Mouse (Mus musculus): ENCODE data around the gene Zfp709.
"Not testable (repeated sequence)": the region's sequence is repeated elsewhere in the genome, so short reads cannot be mapped to it uniquely, and the experiment has no call there.

Zfp709 gene

GRCm38 (mm10) chr8:71926551-71926950 lies 44.7 kb downstream of the Zfp709 start:
- DNase-seq: no peak

GRCm38 (mm10) chr8:71927779-71928178 lies 46.0 kb downstream of the Zfp709 start:
- no peak for DNase-seq

- not testable (repeated sequence) for DNase-seq
Measured at GRCm38 (mm10) chr8:71938037-71938436, 56.2 kb downstream of the Zfp709 start.

- no peak for DNase-seq
Measured at GRCm38 (mm10) chr8:71940293-71941208, 58.7 kb downstream of the Zfp709 start.

DNA sequence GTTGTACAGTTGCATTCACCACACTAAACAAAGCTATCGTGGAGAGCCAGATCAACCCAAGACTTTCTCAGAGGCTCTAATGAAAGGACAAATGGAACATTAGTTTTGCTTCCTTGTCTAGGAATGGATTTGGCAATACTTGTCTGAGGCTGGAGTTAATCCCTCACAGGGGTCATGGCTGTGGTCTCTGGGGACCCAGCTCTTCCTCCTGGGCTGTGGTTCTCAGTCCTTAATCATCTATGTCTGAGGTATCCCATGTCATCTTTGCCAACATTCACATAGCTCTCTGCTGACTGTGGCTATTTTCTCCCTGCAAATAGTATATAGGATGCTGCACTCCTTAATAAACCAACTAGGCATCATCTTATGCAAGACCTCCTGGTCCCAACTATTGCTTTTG lies 60.0 kb downstream of the Zfp709 start:
- DNase-seq: no peak
